Mouse (Mus musculus) heart, adult 2 months (tissue): ENCODE measurements around the gene Nab2. TPM values are rescaled to one million over a fixed set of nuclear protein-coding genes. Genes with fewer than 3 reads are reported as not detected.

Experiments used
- DNase-seq, 2 experiments: peaks; one replicate each; pipeline ENCODE4 v3.0.0; 2021
- H3K27ac ChIP-seq: fragments of 200-600 bp; 2 replicates; pipeline ENCODE4 v1.8.1; 2022
- H3K27me3 ChIP-seq: fragments of 200-500 bp; 2 replicates; pipeline ENCODE4 v1.6.1; 2012; ENCODE audit warnings: mild to moderate bottlenecking, low read length, inconsistent platforms, mixed read lengths; ENCODE audit not compliant: control insufficient read depth, insufficient read depth
- H3K36me3 ChIP-seq: fragments of 200-500 bp; 2 replicates; pipeline ENCODE4 v1.6.1; 2012; ENCODE audit warnings: low read length, inconsistent platforms; ENCODE audit not compliant: control insufficient read depth, insufficient read depth
- H3K4me1 ChIP-seq: fragments of 200-500 bp; 2 replicates; pipeline ENCODE4 v1.6.1; 2011; ENCODE audit warnings: low read length; ENCODE audit not compliant: control insufficient read depth, insufficient read depth
- H3K4me3 ChIP-seq: fragments of 200-600 bp; 2 replicates; pipeline ENCODE4 v1.8.1; 2022
- H3K79me2 ChIP-seq: fragments of 200-500 bp; replicated peaks from 2 replicates; pipeline ENCODE4 v1.6.1; 2012; ENCODE audit warnings: mild to moderate bottlenecking, inconsistent platforms, low read length, moderate library complexity, mixed read lengths; ENCODE audit not compliant: control insufficient read depth, insufficient read depth
- H3K9ac ChIP-seq: fragments of 200-500 bp; 2 replicates; pipeline ENCODE4 v1.6.1; 2012; ENCODE audit warnings: low read depth, mild to moderate bottlenecking, control low read depth, inconsistent platforms, low read length, mixed read lengths
- CTCF ChIP-seq: fragments of 200-600 bp; IDR thresholded peaks from 2 replicates; pipeline ENCODE4 v1.8.1; 2022; ENCODE audit warnings: antibody characterized with exemption, mild to moderate bottlenecking, moderate library complexity
- EP300 ChIP-seq: fragments of 200-500 bp; IDR thresholded peaks from 2 replicates; pipeline ENCODE4 v1.6.1; 2011; ENCODE audit warnings: low read depth, low read length, control low read depth; ENCODE audit not compliant: insufficient read depth
- POLR2A ChIP-seq: fragments of 200-500 bp; IDR thresholded peaks from 2 replicates; pipeline ENCODE4 v1.6.1; 2011; ENCODE audit warnings: mild to moderate bottlenecking, low read depth, low read length, control low read depth; ENCODE audit not compliant: insufficient read depth
- WGBS: fragments of 180-500 bp; shearing (Covaris S2); methylation state at CpG from one replicate; pipeline ENCODE4 v1.1.7; 2018; 5-methylcytosine and 5-hydroxymethylcytosine counted together
- intact Hi-C: fragments of 180-260 bp; cut with DNase I; formaldehyde crosslinking; loops from one replicate; pipeline ENCODE4 v1.15.1; 2025
- polyA plus RNA-seq: library from polyadenylated mRNA; depleted of rRNA; stranded (reverse); fragments of >200 nt; gene quantifications from 2 replicates; pipeline ENCODE4 v1.2.3, GENCODE M21; 2012
- total RNA-seq, 2 experiments: library from RNA; stranded (reverse); gene quantifications; 2 replicates each; pipeline ENCODE4 v1.2.3; 2021

The Nab2 gene
- total and polyA plus RNA-seq, 3 experiments: 5.0 to 10.0 (median 6.3) TPM

- DNase-seq: peak; percentile 61 to 64
- Histone ChIP-seq H3K27me3 (no peaks in the 10 kb centered on the region), H3K4me1 (peaks cover 7% of the 10 kb centered on the region), H3K4me3 (peak within 1 kb of the TSS; percentile 66), H3K79me2 (no peaks in the 10 kb centered on the region), H3K27ac (peak within 1 kb of the TSS; percentile 98), H3K36me3 (no peaks in the 10 kb centered on the region), H3K9ac (peak within 1 kb of the TSS; percentile 79)
- TF ChIP-seq POLR2A (0 out of 2 replicates have a peak, but pooled peaks have one; percentile 47), CTCF (no peak), EP300 (no peak)
- 7% methylated on average over 29 of the region's 32 CpGs for WGBS
- intact Hi-C loops: loop anchor here (2.0 to 5.0 kb wide), 3 partner anchors 20 to 117 kb away; partner anchors contain the start of genes Ndufa4l2 and Zbtb39
These were observed 47.8 kb downstream of the Nab2 start, which contains the start of gene Lrp1 for GRCm38 (mm10) chr10:127620406-127621190. TSS of gene Lrp1 (minus strand) at chr10:127621148.

GRCm38 (mm10) chr10:127619941-127620405, 48.4 kb downstream of the Nab2 start:
- intact Hi-C loops: loop anchor here (2.0 to 5.0 kb wide), 3 partner anchors 19 to 117 kb away; partner anchors contain the start of genes Ndufa4l2 and Zbtb39
- 33% methylated on average over 12 of the region's 12 CpGs for WGBS

GRCm38 (mm10) chr10:127619119-127619721, 49.1 kb downstream of the Nab2 start:
- H3K79me2 ChIP-seq: no peaks in the 10 kb centered on the region
- TF ChIP-seq CTCF (no peak), POLR2A (0 out of 2 replicates have a peak, but pooled peaks have one; percentile 30)
- no peak for DNase-seq
- WGBS: 43% methylated on average over 8 of the region's 8 CpGs
- no peaks in the 10 kb centered on the region for H3K27me3 ChIP-seq
- H3K27ac ChIP-seq: peak overlapping the region; percentile 81
- H3K4me3 ChIP-seq: peak overlapping the region; percentile 49
- peaks cover 12% of the 10 kb centered on the region for H3K4me1 ChIP-seq
- intact Hi-C loops: no loop called here
- peak overlapping the region; percentile 61 for H3K9ac ChIP-seq
- no peaks in the 10 kb centered on the region for H3K36me3 ChIP-seq

More at GRCm38 (mm10) chr10:127619941-127620405, 48.4 kb downstream of the Nab2 start:
- peak overlapping the region; percentile 49 for H3K4me3 ChIP-seq
- peak overlapping the region; percentile 79 for H3K9ac ChIP-seq
- no peaks in the 10 kb centered on the region for H3K36me3 ChIP-seq
- no peak for TF ChIP-seq EP300
- TF ChIP-seq POLR2A: no peak
- no peak for TF ChIP-seq CTCF
- H3K27me3 ChIP-seq: no peaks in the 10 kb centered on the region
- H3K4me1 ChIP-seq: peaks cover 12% of the 10 kb centered on the region
- peak overlapping the region; percentile 81 for H3K27ac ChIP-seq
- H3K79me2 ChIP-seq: no peaks in the 10 kb centered on the region
- DNase-seq: peak; percentile 45 to 60

GRCm38 (mm10) chr10:127618173-127618572, 50.2 kb downstream of the Nab2 start:
- peak overlapping the region; percentile 81 for H3K27ac ChIP-seq
- no peaks in the 10 kb centered on the region for H3K27me3 ChIP-seq
- no peaks in the 10 kb centered on the region for H3K79me2 ChIP-seq
- DNase-seq: peak; percentile 50 to 56
- intact Hi-C loops: no loop called here
- 26% methylated on average over 6 of the region's 6 CpGs for WGBS
- peaks cover 12% of the 10 kb centered on the region for H3K4me1 ChIP-seq
- no peaks in the 10 kb centered on the region for H3K36me3 ChIP-seq
- H3K9ac ChIP-seq: 0 out of 2 replicates have a peak overlapping the region, but pooled peaks have one; percentile 26
- TF ChIP-seq EP300: no peak
- no peak for TF ChIP-seq CTCF
- TF ChIP-seq POLR2A: no peak
- peak overlapping the region; percentile 49; the same call in 1 of the 2 replicates for H3K4me3 ChIP-seq

- no peak overlapping the region for H3K4me3 ChIP-seq
- H3K9ac ChIP-seq: no peak overlapping the region
- intact Hi-C loops: no loop called here
- no peaks in the 10 kb centered on the region for H3K27me3 ChIP-seq
- H3K27ac ChIP-seq: peak overlapping the region; percentile 26
- no peaks in the 10 kb centered on the region for H3K36me3 ChIP-seq
- TF ChIP-seq POLR2A (no peak), EP300 (no peak), CTCF (no peak)
- H3K79me2 ChIP-seq: no peaks in the 10 kb centered on the region
- DNase-seq: no peak
- 39% methylated on average over 4 of the region's 4 CpGs for WGBS
- peaks cover 11% of the 10 kb centered on the region for H3K4me1 ChIP-seq
These were observed 51.1 kb downstream of the Nab2 start for GRCm38 (mm10) chr10:127617294-127617693.
